Mouse (Mus musculus): ENCODE results near the gene Kirrel.

DNA sequence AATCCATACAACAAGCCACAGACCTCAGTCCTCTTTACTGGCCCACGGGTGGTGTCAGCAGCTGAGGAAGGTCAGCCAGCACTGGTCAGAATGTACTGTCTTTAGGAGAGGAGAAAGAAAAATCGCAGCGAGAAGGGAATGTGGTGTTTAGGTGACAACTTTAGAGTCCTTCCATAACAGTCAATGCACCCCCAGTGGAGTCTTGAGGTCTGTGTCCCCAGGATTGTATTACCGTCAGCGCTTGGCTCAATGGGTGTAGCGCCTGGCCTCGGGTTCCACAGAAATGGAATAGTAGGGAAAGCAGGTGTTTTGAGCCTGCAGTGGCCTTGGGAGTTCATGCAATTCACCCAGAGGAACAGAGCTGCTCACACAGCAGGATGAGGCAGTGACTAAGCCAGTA is 95.2 kb downstream of the Kirrel start:
- no peak for TF ChIP-seq CTCF (IDR thresholded peaks at IDR 0.05; ENCODE audit: low read depth)
- no peak for TF ChIP-seq EP300 (IDR thresholded peaks at IDR 0.05; ENCODE audit: low read depth)
